In the genomic region with DNA sequence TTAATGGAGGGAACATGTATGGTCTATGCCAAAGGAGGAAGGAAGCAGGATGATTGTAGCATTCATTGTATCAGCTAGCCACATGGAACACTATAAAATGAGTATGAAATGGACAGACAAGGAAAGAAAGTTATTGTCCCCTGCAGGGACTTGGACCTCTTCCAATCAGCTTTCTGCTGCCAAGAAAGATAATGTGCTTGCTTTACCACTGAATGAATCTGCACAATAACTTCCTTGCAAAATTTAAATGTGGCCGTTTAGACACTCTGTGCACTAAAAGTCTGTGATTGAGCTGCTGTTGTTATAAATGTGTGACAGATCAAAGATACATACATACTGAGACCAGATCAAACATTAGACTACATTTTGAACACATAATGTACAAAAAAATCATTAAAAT, we compare ENCODE assay signal across 15 mouse cellular contexts.
DNase-seq lines count a peak whose midpoint lies in the region; ATAC-seq and TF ChIP-seq lines count a peak whose summit lies in the region.
"Had no signal": no experiment of that assay in that cellular context is flagged by ENCODE, and none has a peak within 500 bp of the region (broad histone marks: within the 10 kb centered on the region; RNA-seq: fewer than 3 reads in every experiment).

No protein-coding gene starts in this region.

- no peak overlapping the region for H3K27ac ChIP-seq in lung, embryonic 14.5 days (ENCODE audit: low read depth)
- H3K27ac ChIP-seq: liver, embryonic 15.5 days; neural tube, embryonic 15.5 days had no signal

- no peaks in the 10 kb centered on the region for H3K9me3 ChIP-seq in lung, embryonic 14.5 days (ENCODE audit: low read depth, low read length)
- H3K9me3 ChIP-seq: liver, embryonic 15.5 days; neural tube, embryonic 15.5 days had no signal

- WGBS in lung, embryonic 14.5 days: 23% methylated on average over 1 of the region's 1 CpGs
- 38% methylated on average over 1 of the region's 1 CpGs for WGBS in lung, adult 2 months

- TF ChIP-seq POLR2A in lung, adult 2 months (IDR thresholded peaks at IDR 0.05; ENCODE audit: borderline replicate concordance, extremely low read depth, low read depth, low read length): no peak

- peak; percentile 6 to 30 for DNase-seq in cerebellum, postnatal 14 days
- no peak for DNase-seq in cerebellum, adult 8-10 months
- DNase-seq in lung, embryonic 14.5 days: peak; percentile 83
- no peak for DNase-seq in lung, adult 2 months
- DNase-seq in brain, adult 2 months (ENCODE audit: low read depth, low spot score): peak; percentile 46
- DNase-seq in gonadal fat pad, adult 2 months (ENCODE audit: low read depth): peak; percentile 59
- no peak for DNase-seq in gastrocnemius, postnatal 10 days
- DNase-seq: kidney, postnatal 25 days; lung, postnatal 36 days; thymus, adult 18-20 months had no signal

- no peaks in the 10 kb centered on the region for H3K27me3 ChIP-seq in lung, embryonic 14.5 days (ENCODE audit: insufficient read depth, low read length)
- H3K27me3 ChIP-seq: liver, embryonic 15.5 days; neural tube, embryonic 15.5 days had no signal

- H3K4me1 ChIP-seq in lung, embryonic 14.5 days (ENCODE audit: insufficient read depth): no peaks in the 10 kb centered on the region
- H3K4me1 ChIP-seq in lung, adult 2 months (ENCODE audit: control insufficient read depth, insufficient read depth, low read length): no peaks in the 10 kb centered on the region
- H3K4me1 ChIP-seq: liver, embryonic 15.5 days; neural tube, embryonic 15.5 days had no signal

- H3K4me3 ChIP-seq in lung, embryonic 14.5 days (ENCODE audit: low read depth, low read length): no peak overlapping the region
- H3K4me3 ChIP-seq in lung, adult 2 months (replicated peaks; ENCODE audit: extremely low read depth, low read depth, low read length): no peak overlapping the region
- H3K4me3 ChIP-seq: liver, embryonic 15.5 days; neural tube, embryonic 15.5 days had no signal

- no peak for TF ChIP-seq CTCF in lung, embryonic 14.5 days (IDR thresholded peaks at IDR 0.05; ENCODE audit: low read depth)
- no peak for TF ChIP-seq CTCF in lung, adult 2 months (IDR thresholded peaks at IDR 0.05; ENCODE audit: insufficient read depth, low read length)

- no peak overlapping the region for H3K9ac ChIP-seq in lung, embryonic 14.5 days
- H3K9ac ChIP-seq: liver, embryonic 15.5 days; neural tube, embryonic 15.5 days had no signal

- H3K36me3 ChIP-seq in lung, embryonic 14.5 days (ENCODE audit: insufficient read depth): no peaks in the 10 kb centered on the region
- H3K36me3 ChIP-seq: liver, embryonic 15.5 days; neural tube, embryonic 15.5 days had no signal

- ATAC-seq in lung, embryonic 14.5 days (ENCODE audit: insufficient read depth): peak; percentile 24; the same call in 1 of the 2 replicates
- no peak for ATAC-seq in frontal cortex, adult (ENCODE audit: low TSS enrichment)
- ATAC-seq: CD4-positive, CD25-positive, alpha-beta regulatory T cell, adult 4 months; intestine, postnatal 0 days had no signal

- no peak overlapping the region for H3K4me2 ChIP-seq in lung, embryonic 14.5 days
- H3K4me2 ChIP-seq: liver, embryonic 15.5 days; neural tube, embryonic 15.5 days had no signal

Comparison
In these comparisons a context has a peak if more than half of its experiments do, and no peak if none do; other contexts are left out.
1. DNase-seq: peak in cerebellum, postnatal 14 days (2 of 2), lung, embryonic 14.5 days (single experiment), brain, adult 2 months (single experiment) and gonadal fat pad, adult 2 months (single experiment); none in cerebellum, adult 8-10 months (single experiment), lung, adult 2 months (single experiment) and gastrocnemius, postnatal 10 days (single experiment).